Mouse (Mus musculus) midbrain, embryonic 11.5 days (tissue): ENCODE results near the gene Myh1. TPM values are rescaled to one million over a fixed set of nuclear protein-coding genes. Genes with fewer than 3 reads are reported as not detected.

Experiments
- ATAC-seq: fragments of 200-750 bp; cut with Nextera tagmentation; 2 replicates; pipeline ENCODE4 v1.8.0; 2017; ENCODE audit warnings: moderate TSS enrichment, moderate library complexity; ENCODE audit not compliant: low FRiP score
- DNase-seq: peaks from one replicate; pipeline ENCODE4 v3.0.0; 2015; ENCODE audit warnings: low spot score; ENCODE audit errors: missing footprints
- H3K27ac ChIP-seq: fragments of 300-500 bp; sonication (generic); 2 replicates; pipeline ENCODE4 v1.5.1; 2014; ENCODE audit warnings: low read depth, low read length
- H3K27me3 ChIP-seq: fragments of 300-500 bp; sonication (generic); 2 replicates; pipeline ENCODE4 v1.6.1; 2014; ENCODE audit warnings: mild to moderate bottlenecking, low read length, moderate library complexity, mixed read lengths; ENCODE audit not compliant: control insufficient read depth, insufficient read depth
- H3K36me3 ChIP-seq: fragments of 300-500 bp; sonication (generic); 2 replicates; pipeline ENCODE4 v1.6.1; 2014; ENCODE audit warnings: mild to moderate bottlenecking, low read length, moderate library complexity, mixed read lengths; ENCODE audit not compliant: control insufficient read depth, insufficient read depth
- H3K4me1 ChIP-seq: fragments of 300-500 bp; sonication (generic); 2 replicates; pipeline ENCODE4 v1.6.1; 2014; ENCODE audit warnings: low read length; ENCODE audit not compliant: control insufficient read depth, insufficient read depth
- H3K4me2 ChIP-seq: fragments of 300-500 bp; sonication (generic); 2 replicates; pipeline ENCODE4 v1.6.1; 2014; ENCODE audit warnings: mild to moderate bottlenecking, moderate library complexity
- H3K4me3 ChIP-seq: fragments of 300-500 bp; sonication (generic); 2 replicates; pipeline ENCODE4 v1.5.1; 2014; ENCODE audit warnings: low read depth, low read length
- H3K9ac ChIP-seq: fragments of 300-500 bp; sonication (generic); 2 replicates; pipeline ENCODE4 v1.6.1; 2014; ENCODE audit warnings: low read length
- H3K9me3 ChIP-seq: fragments of 300-500 bp; sonication (generic); 2 replicates; pipeline ENCODE4 v1.6.1; 2016; ENCODE audit warnings: low read length; ENCODE audit not compliant: control insufficient read depth
- WGBS: fragments of 180-500 bp; shearing (Covaris S2); extraction: QIAGEN DNeasy Blood & Tissue Kit; methylation state at CpG from one replicate; pipeline ENCODE4 v1.1.7; 2014; 5-methylcytosine and 5-hydroxymethylcytosine counted together
- polyA plus RNA-seq: library from polyadenylated mRNA; unstranded; fragments of >200 nt; fragmentation: Nextera tagmentation; extraction: Ambion mirVana; gene quantifications from 2 replicates; pipeline ENCODE4 v1.2.1, GENCODE M21; 2014

The Myh1 gene
- not detected in 2 replicates for polyA plus RNA-seq

DNA sequence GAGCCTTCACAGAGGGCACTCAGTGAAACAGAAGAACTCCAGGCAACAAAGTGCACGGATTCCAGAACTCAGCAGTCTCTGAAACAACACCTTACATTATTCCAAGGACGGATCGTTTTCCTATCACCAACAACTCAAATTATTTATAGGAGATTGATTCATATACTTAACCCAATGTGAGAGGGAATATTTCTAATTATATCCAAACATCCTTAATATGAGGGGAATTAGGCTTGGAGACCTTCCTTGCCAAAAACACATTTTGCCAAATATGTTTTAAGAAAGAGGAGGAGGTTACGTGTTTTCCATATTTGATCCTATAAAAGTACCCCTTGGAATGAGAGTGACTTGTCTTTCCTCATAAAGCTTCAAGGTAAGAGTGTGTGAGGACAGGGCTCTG is at the start of gene Myh1:
Myh1 (plus strand) TSS at position 301 of the 400 bp plus-strand sequence.
- no peaks in the 10 kb centered on the region for H3K36me3 ChIP-seq

DNA sequence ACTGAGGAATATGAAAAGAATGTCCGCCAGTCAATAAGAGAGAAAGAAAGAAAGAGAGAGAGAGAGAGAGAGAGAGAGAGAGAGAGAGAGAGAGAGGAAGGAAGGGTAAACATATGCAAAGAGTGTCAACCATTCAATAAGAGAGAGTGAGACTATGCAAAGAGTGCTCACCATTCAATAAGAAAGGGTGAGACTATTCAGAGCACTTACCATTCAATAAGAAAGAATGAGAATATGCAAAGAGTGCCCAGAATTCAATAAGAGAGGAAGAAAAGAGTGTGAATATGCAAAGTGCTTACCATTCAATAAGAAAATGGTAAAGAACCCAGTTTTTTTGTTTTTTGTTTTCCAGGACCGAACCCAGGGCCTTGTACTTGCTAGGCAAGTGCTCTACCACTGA is 49.6 kb upstream of the Myh1 start:
- Histone ChIP-seq H3K4me2 (no peak overlapping the region), H3K36me3 (no peaks in the 10 kb centered on the region), H3K27me3 (no peaks in the 10 kb centered on the region), H3K4me3 (no peak overlapping the region), H3K9ac (no peak overlapping the region), H3K4me1 (no peaks in the 10 kb centered on the region), H3K9me3 (no peaks in the 10 kb centered on the region), H3K27ac (no peak overlapping the region)
- DNase-seq (no peak), ATAC-seq (no peak)
- 89% methylated on average over 2 of the region's 2 CpGs for WGBS

More for the DNA sequence above, at the start of gene Myh1:
- Histone ChIP-seq H3K4me3 (no peak within 1 kb of the TSS), H3K4me1 (no peaks in the 10 kb centered on the region), H3K27me3 (no peaks in the 10 kb centered on the region), H3K4me2 (no peak within 1 kb of the TSS), H3K9ac (no peak within 1 kb of the TSS), H3K9me3 (no peaks in the 10 kb centered on the region; the same call in 1 of the 2 replicates), H3K27ac (no peak within 1 kb of the TSS)
- ATAC-seq (no peak), DNase-seq (no peak)
- WGBS, result 85% methylated on average over 4 of the region's 4 CpGs

DNA sequence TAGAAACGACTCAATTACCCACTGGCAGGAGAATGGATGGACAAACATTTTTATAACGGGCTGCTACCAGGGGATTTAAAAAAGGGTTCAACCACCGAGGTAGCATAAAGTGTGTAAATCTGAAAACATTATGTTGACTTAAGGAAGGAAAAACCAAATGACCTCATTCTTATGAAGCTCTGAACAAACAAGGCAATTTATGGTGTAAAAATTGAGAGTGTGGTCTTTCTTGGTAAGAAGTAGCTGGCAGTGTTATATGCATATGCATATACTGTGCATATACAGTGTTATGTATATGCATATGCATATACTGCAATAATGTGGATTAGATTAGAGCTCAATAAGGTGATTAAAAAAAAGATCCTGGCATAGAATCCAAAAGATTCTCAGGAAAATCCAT is 48.7 kb upstream of the Myh1 start:
- H3K36me3 ChIP-seq, result no peaks in the 10 kb centered on the region
- WGBS, result 81% methylated on average over 3 of the region's 3 CpGs
- DNase-seq (no peak), ATAC-seq (no peak)
- H3K4me1 ChIP-seq, result no peaks in the 10 kb centered on the region
- H3K9ac ChIP-seq, result no peak overlapping the region
- H3K27me3 ChIP-seq, result no peaks in the 10 kb centered on the region
- no peaks in the 10 kb centered on the region for H3K9me3 ChIP-seq
- no peak overlapping the region for H3K27ac ChIP-seq
- H3K4me2 ChIP-seq, result no peak overlapping the region
- no peak overlapping the region for H3K4me3 ChIP-seq

DNA sequence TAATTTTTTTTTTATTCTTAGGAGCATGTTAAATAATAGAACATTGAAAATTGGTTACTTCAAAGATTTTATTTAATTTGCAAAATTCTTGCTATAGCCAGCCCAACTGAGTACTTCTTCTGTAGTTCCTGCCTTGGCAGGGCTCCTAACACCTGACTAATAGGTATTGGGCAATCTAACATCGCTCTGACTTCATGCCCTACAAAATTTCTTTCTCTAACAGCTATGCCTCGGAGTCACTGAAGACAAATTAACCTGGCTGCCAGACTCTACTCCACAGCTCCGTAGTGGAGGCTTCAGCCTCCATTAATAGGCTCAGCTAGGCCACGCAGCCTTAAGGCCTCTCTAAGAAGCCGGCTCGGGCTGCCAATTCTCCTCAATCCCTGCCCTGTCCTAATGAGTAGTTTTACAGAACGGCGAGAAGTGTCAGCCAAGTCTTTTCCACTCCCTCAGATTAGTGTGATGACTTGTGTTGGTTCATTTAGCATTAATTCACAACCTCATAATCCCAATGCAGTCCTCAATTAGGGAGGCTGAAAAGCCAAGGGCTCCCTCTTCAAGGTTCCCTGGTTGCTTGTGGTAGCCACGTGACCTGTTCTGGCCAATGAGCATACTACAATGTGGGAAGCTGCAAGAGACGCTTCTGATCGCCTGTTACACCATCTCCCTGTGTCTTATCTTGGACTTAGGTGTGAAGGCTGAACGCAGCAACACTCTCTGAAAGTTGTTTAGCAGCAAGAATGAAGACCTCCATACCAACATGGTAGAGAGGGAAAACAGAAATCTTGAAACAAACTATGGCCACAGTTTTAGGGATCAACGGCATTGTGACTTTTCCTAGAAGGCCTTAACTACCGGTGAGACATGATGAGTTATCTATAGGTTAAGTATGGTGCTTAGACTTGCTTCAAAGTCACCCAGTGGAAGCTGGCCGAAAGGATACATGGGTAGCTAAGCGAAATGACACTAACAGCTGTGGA is 47.9 kb upstream of the Myh1 start:
- Histone ChIP-seq H3K27me3 (no peaks in the 10 kb centered on the region), H3K9ac (no peak overlapping the region), H3K4me3 (no peak overlapping the region), H3K4me2 (no peak overlapping the region), H3K27ac (no peak overlapping the region), H3K9me3 (no peaks in the 10 kb centered on the region), H3K36me3 (no peaks in the 10 kb centered on the region), H3K4me1 (no peaks in the 10 kb centered on the region)
- WGBS, result 83% methylated on average over 16 of the region's 16 CpGs
- DNase-seq (no peak), ATAC-seq (no peak)

DNA sequence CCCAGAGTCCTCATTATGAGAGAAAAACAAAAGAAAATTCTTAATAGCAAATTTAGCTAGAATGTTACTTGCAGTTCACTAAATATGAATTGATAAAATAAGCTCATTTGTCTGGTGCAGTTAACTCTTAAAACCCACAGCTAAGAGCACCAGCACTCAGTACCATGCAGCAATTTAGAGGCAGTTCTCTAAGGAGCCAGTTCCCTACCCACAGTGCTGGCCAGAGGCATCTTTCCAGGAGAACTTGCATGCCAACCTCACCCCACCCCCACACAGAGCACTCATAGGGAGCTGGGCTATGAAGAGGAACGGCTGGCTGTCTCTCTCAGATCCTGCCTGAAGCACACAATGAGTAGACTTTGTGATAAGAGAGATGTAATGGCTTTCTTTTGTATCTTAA is 46.7 kb upstream of the Myh1 start:
- Histone ChIP-seq H3K4me2 (no peak overlapping the region), H3K9me3 (no peaks in the 10 kb centered on the region), H3K4me1 (no peaks in the 10 kb centered on the region), H3K27me3 (no peaks in the 10 kb centered on the region), H3K27ac (no peak overlapping the region), H3K36me3 (no peaks in the 10 kb centered on the region), H3K4me3 (no peak overlapping the region), H3K9ac (no peak overlapping the region)
- 5% methylated on average over 1 of the region's 1 CpGs for WGBS
- no peak for DNase-seq
- ATAC-seq, result no peak

DNA sequence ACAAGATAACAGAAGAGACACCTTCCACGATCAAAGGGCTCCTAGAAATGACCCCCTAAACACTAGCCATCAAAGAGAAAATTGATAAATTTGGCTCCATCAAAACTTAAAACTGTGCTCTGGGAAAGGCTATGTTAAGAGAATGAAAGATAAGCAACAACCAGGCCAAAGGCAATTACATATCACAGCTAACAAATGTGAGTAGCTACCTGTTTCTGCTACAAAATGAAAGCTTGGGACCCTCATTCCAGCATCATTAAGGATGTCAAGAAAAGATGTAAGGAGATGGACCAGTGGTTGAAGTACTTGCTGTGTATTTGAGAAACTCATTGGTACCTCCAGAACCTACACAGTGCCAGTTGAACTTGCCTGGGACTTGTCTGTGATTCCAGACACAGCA is 46.0 kb upstream of the Myh1 start:
- DNase-seq, result no peak
- ATAC-seq, result no peak
- H3K27ac ChIP-seq, result no peak overlapping the region
- H3K36me3 ChIP-seq, result no peaks in the 10 kb centered on the region
- no peaks in the 10 kb centered on the region for H3K4me1 ChIP-seq
- H3K9me3 ChIP-seq, result no peaks in the 10 kb centered on the region
- H3K27me3 ChIP-seq, result no peaks in the 10 kb centered on the region
- H3K4me3 ChIP-seq, result no peak overlapping the region
- no peak overlapping the region for H3K4me2 ChIP-seq
- 85% methylated on average over 1 of the region's 1 CpGs for WGBS
- no peak overlapping the region for H3K9ac ChIP-seq

DNA sequence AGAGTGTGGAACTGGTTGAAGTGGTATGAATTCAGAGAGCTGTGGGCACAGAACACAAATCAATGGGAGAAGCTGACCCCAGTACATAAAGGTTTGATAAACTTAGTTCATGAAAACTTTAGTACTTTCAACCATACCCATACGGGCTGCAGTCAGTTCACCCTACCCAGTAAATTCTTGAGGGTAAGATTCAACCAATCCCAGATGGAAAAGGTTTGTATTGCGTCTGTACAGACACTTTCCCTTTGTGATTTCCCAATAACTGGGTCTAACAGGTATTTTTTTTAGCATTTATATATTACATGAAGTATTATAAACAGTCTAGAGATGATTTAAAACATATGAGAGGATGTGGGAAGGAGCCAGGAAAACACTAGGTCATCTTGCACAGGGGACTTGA is 44.2 kb upstream of the Myh1 start:
- Histone ChIP-seq H3K4me1 (no peaks in the 10 kb centered on the region), H3K9ac (no peak overlapping the region), H3K27ac (no peak overlapping the region), H3K4me2 (no peak overlapping the region), H3K36me3 (no peaks in the 10 kb centered on the region), H3K9me3 (no peaks in the 10 kb centered on the region), H3K4me3 (no peak overlapping the region), H3K27me3 (no peaks in the 10 kb centered on the region)
- 90% methylated on average over 2 of the region's 2 CpGs for WGBS
- DNase-seq (no peak), ATAC-seq (no peak)

DNA sequence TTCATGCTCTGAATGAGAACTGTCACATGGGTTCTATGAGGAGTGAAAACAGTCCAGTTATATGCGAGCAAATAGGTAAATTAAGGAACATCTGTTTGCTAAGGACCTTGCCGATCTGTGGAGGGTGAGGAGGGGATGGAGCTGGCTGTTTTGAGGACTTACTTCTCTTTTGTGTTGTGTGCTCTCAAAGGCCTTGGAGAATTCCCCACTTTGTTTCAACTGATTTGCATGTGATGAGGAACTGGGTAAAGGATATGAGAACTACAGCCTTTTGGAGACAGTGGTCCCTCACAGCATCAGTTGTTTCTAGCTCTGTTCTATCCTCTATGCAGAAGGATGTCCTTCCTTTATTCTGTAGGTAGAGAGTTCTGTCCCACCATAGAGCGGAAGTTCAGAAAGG is 39.7 kb upstream of the Myh1 start:
- no peak overlapping the region for H3K9ac ChIP-seq
- no peak overlapping the region for H3K4me3 ChIP-seq
- no peak overlapping the region for H3K4me2 ChIP-seq
- no peaks in the 10 kb centered on the region for H3K27me3 ChIP-seq
- ATAC-seq, result no peak
- no peaks in the 10 kb centered on the region for H3K9me3 ChIP-seq
- H3K36me3 ChIP-seq, result no peaks in the 10 kb centered on the region
- H3K4me1 ChIP-seq, result no peaks in the 10 kb centered on the region
- no peak overlapping the region for H3K27ac ChIP-seq
- no peak for DNase-seq
- 87% methylated on average over 3 of the region's 3 CpGs for WGBS

DNA sequence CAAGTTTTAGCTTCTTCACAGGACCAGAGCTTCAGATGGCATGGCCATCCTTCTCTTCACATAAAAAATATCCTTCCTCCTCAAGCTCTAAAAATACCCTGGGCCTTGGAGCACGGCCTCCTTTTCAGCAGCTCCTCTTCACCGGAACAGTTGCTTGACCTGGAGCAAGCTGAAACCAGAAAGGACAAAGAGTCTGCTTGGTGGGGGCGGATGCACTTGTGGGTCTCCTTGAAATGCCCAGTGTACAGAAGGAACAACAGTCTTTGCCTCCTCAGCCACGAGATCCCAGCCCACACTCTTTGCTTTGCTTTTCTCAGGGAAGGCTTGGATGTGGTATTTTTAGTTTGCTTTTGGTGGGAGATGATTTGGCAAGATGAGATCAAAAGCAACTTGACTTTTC is 36.2 kb upstream of the Myh1 start:
- no peak for ATAC-seq
- Histone ChIP-seq H3K4me2 (no peak overlapping the region), H3K9me3 (no peaks in the 10 kb centered on the region), H3K27me3 (no peaks in the 10 kb centered on the region), H3K4me3 (no peak overlapping the region), H3K4me1 (no peaks in the 10 kb centered on the region), H3K27ac (no peak overlapping the region), H3K36me3 (no peaks in the 10 kb centered on the region), H3K9ac (no peak overlapping the region)
- 70% methylated on average over 4 of the region's 4 CpGs for WGBS
- DNase-seq, result no peak
